8 mouse cellular contexts compared by ENCODE assay signal in genomic region chrX:11839665-11840245, GRCm38 (mm10).
DNase-seq lines count a peak whose midpoint lies in the region; ATAC-seq and TF ChIP-seq lines count a peak whose summit lies in the region.

No protein-coding gene starts in this region.

- H3K36me3 ChIP-seq in liver, embryonic 11.5 days (ENCODE audit: control insufficient read depth, insufficient read depth, low read length) = no peaks in the 10 kb centered on the region

- peaks cover 11% of the 10 kb centered on the region for H3K4me1 ChIP-seq in embryonic fibroblast, embryonic 13.5 days (ENCODE audit: control insufficient read depth, insufficient read depth, low read length)
- no peaks in the 10 kb centered on the region for H3K4me1 ChIP-seq in liver, embryonic 11.5 days (replicated peaks; ENCODE audit: control insufficient read depth, insufficient read depth, low read length)

- no peak for TF ChIP-seq CTCF in embryonic fibroblast, embryonic 13.5 days (IDR thresholded peaks at IDR 0.05; ENCODE audit: borderline replicate concordance, insufficient read depth, low read length)

- H3K27me3 ChIP-seq in liver, embryonic 11.5 days (replicated peaks; ENCODE audit: control insufficient read depth, insufficient read depth, low read length) = peaks cover 8% of the 10 kb centered on the region

- H3K27ac ChIP-seq in embryonic fibroblast, embryonic 13.5 days (ENCODE audit: insufficient read depth, low read length) = 0 out of 2 replicates have a peak overlapping the region, but pooled peaks have one; percentile 36
- no peak overlapping the region for H3K27ac ChIP-seq in liver, embryonic 11.5 days (ENCODE audit: low read depth, low read length)

- peak; percentile 15 for DNase-seq in layer of hippocampus, adult 9-11 months
- no peak for DNase-seq in layer of hippocampus, adult 8-10 months (ENCODE audit: low spot score in 2 of 2)
- peak; percentile 21 to 25 for DNase-seq in adrenal gland, adult 18-20 months (ENCODE audit: low spot score in 2 of 2)
- no peak for DNase-seq in urinary bladder, postnatal 36 days (ENCODE audit: low spot score in 2 of 2)
- DNase-seq in liver, embryonic 11.5 days (ENCODE audit: low spot score) = no peak
- DNase-seq in testis, postnatal 10 days (ENCODE audit: low spot score) = no peak

- 49% methylated on average over 12 of the region's 12 CpGs for WGBS in liver, embryonic 11.5 days

- H3K4me3 ChIP-seq in embryonic fibroblast, embryonic 13.5 days (ENCODE audit: insufficient read depth, low read length) = no peak overlapping the region
- H3K4me3 ChIP-seq in liver, embryonic 11.5 days (ENCODE audit: low read depth, low read length) = no peak overlapping the region

- no peaks in the 10 kb centered on the region for H3K9me3 ChIP-seq in liver, embryonic 11.5 days (ENCODE audit: control insufficient read depth, low read length)

- no peak overlapping the region for H3K4me2 ChIP-seq in liver, embryonic 11.5 days

- no peak for TF ChIP-seq POLR2A in embryonic fibroblast, embryonic 13.5 days (IDR thresholded peaks at IDR 0.05; ENCODE audit: low read depth, low read length)

- H3K9ac ChIP-seq in liver, embryonic 11.5 days (ENCODE audit: low read depth, low read length) = no peak overlapping the region

- ATAC-seq in inflammation-experienced regulatory T-cells, adult 6 months = peak; percentile 61
- ATAC-seq in liver, embryonic 11.5 days (replicated peaks; ENCODE audit: low FRiP score) = no peak

Comparison
In these comparisons a context has a peak if more than half of its experiments do, and no peak if none do; other contexts are left out.
1. DNase-seq: peak in layer of hippocampus, adult 9-11 months (single experiment) and adrenal gland, adult 18-20 months (2 of 2); none in layer of hippocampus, adult 8-10 months (0 of 2), urinary bladder, postnatal 36 days (0 of 2), liver, embryonic 11.5 days (single experiment) and testis, postnatal 10 days (single experiment).